Mouse (Mus musculus): ENCODE results near the gene Ppp1r12a.

Gene Ppp1r12a

DNA sequence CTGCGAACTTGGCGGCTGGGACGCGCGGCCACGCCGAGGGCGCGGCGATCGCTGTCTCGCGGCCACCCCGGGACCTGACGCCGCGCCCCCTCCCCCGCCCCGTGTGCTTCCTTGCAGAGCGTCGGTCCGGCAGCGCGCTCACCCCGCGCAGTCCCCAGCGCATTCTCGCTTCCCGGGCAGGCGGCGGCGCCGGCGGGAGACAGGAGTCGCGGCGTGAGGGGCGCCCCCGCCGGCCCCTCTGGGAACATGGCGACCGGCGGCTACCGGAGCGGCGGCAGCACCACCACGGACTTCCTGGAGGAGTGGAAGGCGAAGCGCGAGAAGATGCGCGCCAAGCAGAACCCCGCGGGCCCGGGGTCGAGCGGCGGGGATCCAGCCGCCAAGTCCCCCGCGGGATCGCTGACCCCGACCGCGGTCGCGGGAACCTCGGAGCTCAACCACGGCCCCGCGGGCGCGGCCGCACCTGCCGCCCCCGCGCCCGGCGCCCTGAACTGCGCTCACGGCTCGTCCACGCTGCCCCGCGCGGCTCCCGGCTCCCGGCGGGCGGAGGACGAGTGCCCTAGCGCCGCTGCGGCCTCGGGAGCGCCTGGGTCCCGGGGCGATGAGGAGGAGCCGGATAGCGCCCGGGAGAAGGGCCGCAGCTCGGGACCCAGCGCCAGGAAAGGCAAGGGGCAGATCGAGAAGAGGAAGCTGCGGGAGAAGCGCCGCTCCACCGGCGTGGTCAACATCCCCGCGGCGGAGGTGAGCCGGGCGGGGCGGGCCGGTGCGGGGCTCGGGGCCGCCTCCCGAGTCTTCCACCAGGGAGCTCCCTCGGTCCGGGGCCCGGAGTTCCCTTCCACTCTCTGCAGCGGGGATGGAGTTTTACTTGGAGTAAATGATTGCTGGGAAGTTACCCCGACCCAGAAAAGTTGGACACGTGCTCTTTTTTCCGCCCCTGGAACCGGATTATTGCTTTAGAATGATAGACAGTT lies 170.9 kb downstream of the Ppp1r12a start:
- DNase-seq (ENCODE audit: low spot score in 2 of 2), result no peak

DNA sequence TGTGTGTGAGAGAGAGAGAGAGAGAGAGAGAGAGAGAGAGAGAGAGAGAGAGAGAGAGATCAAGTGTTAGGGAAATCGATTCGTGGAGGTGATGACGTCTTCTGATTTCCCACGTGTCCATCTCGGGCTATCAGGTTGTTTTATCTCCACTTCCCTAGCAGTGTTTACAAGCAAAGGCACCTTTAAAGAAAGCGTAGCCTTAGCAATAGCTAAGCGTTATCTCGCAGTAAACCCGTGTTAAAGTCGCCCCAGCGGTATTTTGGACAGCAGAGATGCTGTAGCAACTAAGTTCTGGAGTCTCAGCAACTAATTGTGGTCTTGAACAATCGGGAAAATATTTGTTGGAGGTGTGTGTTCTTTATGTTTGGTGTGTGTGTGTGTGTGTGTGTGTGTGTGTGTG lies 171.6 kb downstream of the Ppp1r12a start:
- no peak for DNase-seq (ENCODE audit: low spot score in 2 of 2)

Measured in spleen, postnatal 14 days (tissue).